In the genomic region with DNA sequence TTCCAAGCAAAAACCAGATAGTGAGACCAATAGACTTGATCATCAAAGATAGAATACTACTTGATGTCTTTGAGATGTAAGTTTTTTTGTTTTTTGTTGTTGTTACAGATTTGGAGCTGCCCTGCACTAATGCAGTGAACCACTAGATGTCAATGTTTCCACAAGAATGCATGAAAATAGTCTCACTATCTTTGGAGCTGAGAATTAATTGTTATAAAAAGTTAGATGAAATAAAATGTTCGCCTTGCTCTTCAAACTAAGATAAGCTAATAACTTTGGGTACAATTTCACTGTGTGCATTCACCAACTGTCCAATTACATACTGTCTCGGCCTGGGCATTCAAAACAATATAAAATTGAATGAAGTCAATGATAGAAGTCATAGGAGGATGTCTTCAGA, we compare ENCODE assay signal across 8 mouse cellular contexts.
A peak's percentile ranks its signal among the peaks of the same experiment; 100 is the strongest.
DNase-seq lines count a peak whose midpoint lies in the region; ATAC-seq and TF ChIP-seq lines count a peak whose summit lies in the region.

No protein-coding gene starts in this region.

- H3K27me3 ChIP-seq in embryonic facial prominence, embryonic 11.5 days (ENCODE audit: control insufficient read depth, insufficient read depth, low read length) = no peaks in the 10 kb centered on the region
- H3K27me3 ChIP-seq in embryonic facial prominence, embryonic 10.5 days (replicated peaks; ENCODE audit: low read depth, poor library complexity, severe bottlenecking) = no peaks in the 10 kb centered on the region
- H3K27me3 ChIP-seq in kidney, postnatal 0 days (ENCODE audit: insufficient read depth, low read length) = no peaks in the 10 kb centered on the region

- no peak overlapping the region for H3K4me2 ChIP-seq in embryonic facial prominence, embryonic 11.5 days (ENCODE audit: low read depth, low read length)
- H3K4me2 ChIP-seq in kidney, postnatal 0 days (ENCODE audit: low read length) = no peak overlapping the region

- ATAC-seq in embryonic facial prominence, embryonic 11.5 days (replicated peaks; ENCODE audit: insufficient number of reproducible peaks, low FRiP score, low TSS enrichment, low read depth) = no peak
- peak; percentile 71 for ATAC-seq in common myeloid progenitor, adult 5-6 weeks (replicated peaks; ENCODE audit: low read depth, poor library complexity, severe bottlenecking)
- ATAC-seq in kidney, postnatal 0 days (replicated peaks; ENCODE audit: low FRiP score, low read depth) = no peak
- peak; percentile 63 for ATAC-seq in megakaryocyte progenitor cell, adult 5-6 weeks (replicated peaks; ENCODE audit: poor library complexity)

- H3K9me3 ChIP-seq in embryonic facial prominence, embryonic 11.5 days (replicated peaks; ENCODE audit: control insufficient read depth, low read length) = no peaks in the 10 kb centered on the region
- no peaks in the 10 kb centered on the region for H3K9me3 ChIP-seq in embryonic facial prominence, embryonic 10.5 days
- H3K9me3 ChIP-seq in kidney, postnatal 0 days (replicated peaks; ENCODE audit: low read length) = no peaks in the 10 kb centered on the region

- H3K36me3 ChIP-seq in embryonic facial prominence, embryonic 11.5 days (replicated peaks; ENCODE audit: control insufficient read depth, insufficient read depth, low read depth, low read length) = no peaks in the 10 kb centered on the region
- no peaks in the 10 kb centered on the region for H3K36me3 ChIP-seq in embryonic facial prominence, embryonic 10.5 days (replicated peaks)
- no peaks in the 10 kb centered on the region for H3K36me3 ChIP-seq in kidney, postnatal 0 days (ENCODE audit: insufficient read depth, low read length)

- peak; percentile 95 for TF ChIP-seq CTCF in kidney, postnatal 0 days (IDR thresholded peaks at IDR 0.05; ENCODE audit: low read depth)

- WGBS in embryonic facial prominence, embryonic 11.5 days = 49% methylated on average over 2 of the region's 2 CpGs
- 57% methylated on average over 2 of the region's 2 CpGs for WGBS in embryonic facial prominence, embryonic 10.5 days
- WGBS in kidney, postnatal 0 days = 34% methylated on average over 2 of the region's 2 CpGs

- no peak overlapping the region for H3K27ac ChIP-seq in embryonic facial prominence, embryonic 11.5 days (replicated peaks; ENCODE audit: low read depth, low read length)
- no peak overlapping the region for H3K27ac ChIP-seq in embryonic facial prominence, embryonic 10.5 days (replicated peaks)
- H3K27ac ChIP-seq in kidney, postnatal 0 days = no peak overlapping the region

- no peaks in the 10 kb centered on the region for H3K4me1 ChIP-seq in embryonic facial prominence, embryonic 11.5 days (ENCODE audit: control insufficient read depth, insufficient read depth, low read length)
- H3K4me1 ChIP-seq in embryonic facial prominence, embryonic 10.5 days = no peaks in the 10 kb centered on the region
- no peaks in the 10 kb centered on the region for H3K4me1 ChIP-seq in kidney, postnatal 0 days (replicated peaks; ENCODE audit: insufficient read depth, low read length)

- no peak overlapping the region for H3K4me3 ChIP-seq in embryonic facial prominence, embryonic 11.5 days (ENCODE audit: low read depth, low read length)
- no peak overlapping the region for H3K4me3 ChIP-seq in embryonic facial prominence, embryonic 10.5 days
- H3K4me3 ChIP-seq in kidney, postnatal 0 days (replicated peaks; ENCODE audit: low read depth, low read length) = no peak overlapping the region

- DNase-seq in embryonic facial prominence, embryonic 11.5 days (ENCODE audit: low spot score) = peak; percentile 54
- DNase-seq in embryonic facial prominence, embryonic 10.5 days (ENCODE audit: low spot score) = no peak
- peak; percentile 31 for DNase-seq in ovary, postnatal 14 days (ENCODE audit: low spot score)
- DNase-seq in ovary, adult 18-20 months (ENCODE audit: low spot score) = no peak
- peak; percentile 69 for DNase-seq in kidney, postnatal 0 days (ENCODE audit: low spot score)
- no peak for DNase-seq in gastrocnemius, postnatal 25 days

- no peak overlapping the region for H3K9ac ChIP-seq in embryonic facial prominence, embryonic 11.5 days (replicated peaks; ENCODE audit: low read length)
- H3K9ac ChIP-seq in kidney, postnatal 0 days (ENCODE audit: low read depth, low read length) = no peak overlapping the region

Comparison
In these comparisons a context has a peak if more than half of its experiments do, and no peak if none do; other contexts are left out.
1. DNase-seq: peak in embryonic facial prominence, embryonic 11.5 days (single experiment), ovary, postnatal 14 days (single experiment) and kidney, postnatal 0 days (single experiment); none in embryonic facial prominence, embryonic 10.5 days (single experiment), ovary, adult 18-20 months (single experiment) and gastrocnemius, postnatal 25 days (single experiment).
2. ATAC-seq: peak in common myeloid progenitor, adult 5-6 weeks (single experiment) and megakaryocyte progenitor cell, adult 5-6 weeks (single experiment); none in embryonic facial prominence, embryonic 11.5 days (single experiment) and kidney, postnatal 0 days (single experiment).